Mouse (Mus musculus): ENCODE results near the gene Anxa7.

GRCm38 (mm10) chr14:20431726-20432125, 48.2 kb downstream of the Anxa7 start:
- TF ChIP-seq CTCF (IDR thresholded peaks at IDR 0.05; ENCODE audit: borderline replicate concordance, control insufficient read depth, extremely low read depth, insufficient read depth, low read length, poor library complexity) = no peak
- TF ChIP-seq POLR2A (IDR thresholded peaks at IDR 0.05; ENCODE audit: control insufficient read depth, extremely low read depth, insufficient read depth, low read length, poor library complexity) = no peak
